ENCODE assay signal across 11 mouse cellular contexts in genomic region chr9:43107555-43107954, GRCm38 (mm10). TPM values are rescaled to one million over a fixed set of nuclear protein-coding genes. Genes with fewer than 3 reads are reported as not detected.
DNase-seq lines count a peak whose midpoint lies in the region; ATAC-seq and TF ChIP-seq lines count a peak whose summit lies in the region.
"Had no signal": no experiment of that assay in that cellular context is flagged by ENCODE, and none has a peak within 500 bp of the region (broad histone marks: within the 10 kb centered on the region; RNA-seq: fewer than 3 reads in every experiment).

No protein-coding gene starts in this region.

- TF ChIP-seq EP300 in ES-Bruce4 (IDR thresholded peaks at IDR 0.05; ENCODE audit: insufficient read depth, low read depth, low read length): no peak
- no peak for TF ChIP-seq EP300 in heart, postnatal 0 days (IDR thresholded peaks at IDR 0.05; ENCODE audit: low read depth)

- H3K36me3 ChIP-seq in heart, embryonic 10.5 days: peaks cover 17% of the 10 kb centered on the region
- H3K36me3 ChIP-seq in ES-Bruce4 (ENCODE audit: control insufficient read depth, insufficient read depth, low read length, poor library complexity, severe bottlenecking): no peaks in the 10 kb centered on the region; the same call in 1 of the 2 replicates
- H3K36me3 ChIP-seq in heart, postnatal 0 days (replicated peaks; ENCODE audit: control insufficient read depth, insufficient read depth, low read length): peaks cover 9% of the 10 kb centered on the region
- peaks cover 20% of the 10 kb centered on the region for H3K36me3 ChIP-seq in midbrain, embryonic 13.5 days

- no peak for TF ChIP-seq POLR2A in ES-Bruce4 (IDR thresholded peaks at IDR 0.05; ENCODE audit: insufficient read depth, low read length)

- H3K27me3 ChIP-seq in heart, embryonic 10.5 days (ENCODE audit: insufficient read depth, poor library complexity, severe bottlenecking): no peaks in the 10 kb centered on the region
- H3K27me3 ChIP-seq in ES-Bruce4 (ENCODE audit: control insufficient read depth, insufficient read depth, low read length, poor library complexity, severe bottlenecking): no peaks in the 10 kb centered on the region
- H3K27me3 ChIP-seq in heart, postnatal 0 days (ENCODE audit: control insufficient read depth, insufficient read depth, low read length): no peaks in the 10 kb centered on the region
- no peaks in the 10 kb centered on the region for H3K27me3 ChIP-seq in midbrain, embryonic 13.5 days
- H3K27me3 ChIP-seq: forebrain, embryonic 15.5 days had no signal

- no peak for TF ChIP-seq CTCF in layer of hippocampus, adult 2 months (conservative IDR thresholded peaks at IDR 0.05)
- TF ChIP-seq CTCF in ES-Bruce4 (IDR thresholded peaks at IDR 0.05; ENCODE audit: low read depth, low read length): no peak
- TF ChIP-seq CTCF in heart, postnatal 0 days (IDR thresholded peaks at IDR 0.05; ENCODE audit: low read depth): no peak

- peak overlapping the region; percentile 89; the same call in 1 of the 2 replicates for H3K4me3 ChIP-seq in heart, embryonic 10.5 days
- peak overlapping the region; percentile 96; the same call in 1 of the 2 replicates for H3K4me3 ChIP-seq in layer of hippocampus, adult 2 months
- no peak overlapping the region for H3K4me3 ChIP-seq in ES-Bruce4 (ENCODE audit: low read depth, low read length)
- 0 out of 2 replicates have a peak overlapping the region, but pooled peaks have one; percentile 92 for H3K4me3 ChIP-seq in heart, postnatal 0 days (ENCODE audit: low read depth, low read length)
- H3K4me3 ChIP-seq in midbrain, embryonic 13.5 days (replicated peaks): no peak overlapping the region

- intact Hi-C loops in heart, postnatal 25 days (cut with DNase I): loop anchor here (1.0 kb wide), 1 partner anchor 107 kb away; no protein-coding TSS in a partner anchor

- peaks cover 23% of the 10 kb centered on the region for H3K4me1 ChIP-seq in heart, embryonic 10.5 days
- no peaks in the 10 kb centered on the region for H3K4me1 ChIP-seq in ES-Bruce4 (ENCODE audit: control insufficient read depth, insufficient read depth, low read length)
- H3K4me1 ChIP-seq in heart, postnatal 0 days (ENCODE audit: control insufficient read depth, insufficient read depth): peaks cover 15% of the 10 kb centered on the region
- peaks cover 36% of the 10 kb centered on the region for H3K4me1 ChIP-seq in midbrain, embryonic 13.5 days (replicated peaks)

- DNase-seq in heart, embryonic 10.5 days (ENCODE audit: low spot score): no peak
- DNase-seq in heart, postnatal 25 days (ENCODE audit: low spot score): no peak
- peak in 1 of 2 experiments; percentile 38 for DNase-seq in layer of hippocampus, adult 2 months (ENCODE audit: low spot score in 2 of 2)
- DNase-seq in layer of hippocampus, adult 18-20 months (ENCODE audit: low spot score in 2 of 2): no peak
- DNase-seq in heart, postnatal 0 days (ENCODE audit: low spot score): no peak
- no peak for DNase-seq in right cerebral cortex, postnatal 25 days

- WGBS in heart, embryonic 10.5 days: 59% methylated on average over 5 of the region's 5 CpGs
- WGBS in heart, postnatal 0 days: 32% methylated on average over 5 of the region's 5 CpGs
- WGBS in midbrain, embryonic 13.5 days: 64% methylated on average over 5 of the region's 5 CpGs

- H3K27ac ChIP-seq in heart, embryonic 10.5 days: no peak overlapping the region; the same call in 1 of the 2 replicates
- H3K27ac ChIP-seq in layer of hippocampus, adult 2 months: peak overlapping the region; percentile 98
- H3K27ac ChIP-seq in ES-Bruce4 (ENCODE audit: insufficient read depth, low read length): peak overlapping the region; percentile 58; the same call in 1 of the 2 replicates
- peak overlapping the region; percentile 97 for H3K27ac ChIP-seq in heart, postnatal 0 days (ENCODE audit: low read depth)
- H3K27ac ChIP-seq in midbrain, embryonic 13.5 days: no peak overlapping the region

- no peak overlapping the region for H3K9ac ChIP-seq in ES-Bruce4 (ENCODE audit: low read depth, poor library complexity, severe bottlenecking)
- H3K9ac ChIP-seq in heart, postnatal 0 days (replicated peaks; ENCODE audit: low read depth, low read length): peak overlapping the region; percentile 9; the same call in 1 of the 2 replicates
- no peak overlapping the region for H3K9ac ChIP-seq in midbrain, embryonic 13.5 days (replicated peaks)
- H3K9ac ChIP-seq: forebrain, embryonic 15.5 days had no signal

- no peaks in the 10 kb centered on the region for H3K9me3 ChIP-seq in heart, embryonic 10.5 days
- no peaks in the 10 kb centered on the region for H3K9me3 ChIP-seq in ES-Bruce4 (replicated peaks; ENCODE audit: control insufficient read depth, insufficient read depth, low read length, poor library complexity, severe bottlenecking)
- no peaks in the 10 kb centered on the region for H3K9me3 ChIP-seq in heart, postnatal 0 days (replicated peaks; ENCODE audit: control insufficient read depth, low read length)
- H3K9me3 ChIP-seq in midbrain, embryonic 13.5 days: no peaks in the 10 kb centered on the region
- H3K9me3 ChIP-seq: forebrain, embryonic 15.5 days had no signal

- H3K4me2 ChIP-seq in heart, postnatal 0 days (ENCODE audit: low read depth, low read length): peak overlapping the region; percentile 82
- no peak overlapping the region for H3K4me2 ChIP-seq in midbrain, embryonic 13.5 days (replicated peaks)

- ATAC-seq in heart, postnatal 0 days (ENCODE audit: insufficient read depth, low read depth): no peak
- ATAC-seq in midbrain, embryonic 13.5 days: no peak
- ATAC-seq: forebrain, embryonic 15.5 days; midbrain, embryonic 16.5 days had no signal

RNA-seq across cellular contexts. Expression of gene Arhgef12, which starts 0.5 kb away (rescaled TPM):
- polyA plus RNA-seq in heart, embryonic 10.5 days (2016; fragmentation: Nextera tagmentation; extraction: Ambion mirVana): 10.2 and 11.3 TPM in 2 replicates
- 100 to 1,000 TPM; 140 to 166 TPM for total RNA-seq in heart, postnatal 25 days (2021)
- 100 to 1,000 TPM; 146 to 162 TPM for total RNA-seq in layer of hippocampus, adult 2 months (2021)
- total RNA-seq in layer of hippocampus, adult 18-20 months (2021): 100 to 1,000 TPM; 149 to 151 TPM
- polyA plus RNA-seq in ES-Bruce4 (2011; ENCODE audit: insufficient read depth, insufficient read length, low read depth, missing spikeins): 42.6 and 45.6 TPM in 2 replicates
- 57.3 and 63.5 TPM in 2 replicates for total RNA-seq in heart, postnatal 0 days (2014; rRNA removed; ENCODE audit: low replicate concordance)
- polyA plus RNA-seq in heart, postnatal 0 days (2015; fragmentation: Nextera tagmentation; extraction: Ambion mirVana): 9.3 and 10.3 TPM in 2 replicates
- polyA plus RNA-seq in midbrain, embryonic 13.5 days (2015; fragmentation: Nextera tagmentation; extraction: Ambion mirVana): 20.9 and 21.2 TPM in 2 replicates

RNA-seq across cellular contexts. Expression of gene Tmem136, which starts 8.8 kb away (rescaled TPM):
- 11.2 and 15.7 TPM in 2 replicates for polyA plus RNA-seq in heart, embryonic 10.5 days (2016; fragmentation: Nextera tagmentation; extraction: Ambion mirVana)
- 1 to 10 TPM; 6.1 to 6.7 TPM for total RNA-seq in heart, postnatal 25 days (2021)
- total RNA-seq in layer of hippocampus, adult 2 months (2021): 10 to 100 TPM; 23.5 to 25.5 TPM
- total RNA-seq in layer of hippocampus, adult 18-20 months (2021): 10 to 100 TPM; 18.0 to 19.2 TPM
- polyA plus RNA-seq in ES-Bruce4 (2011; ENCODE audit: insufficient read depth, insufficient read length, low read depth, missing spikeins): 10.0 and 10.5 TPM in 2 replicates
- 5.5 and 7.5 TPM in 2 replicates for total RNA-seq in heart, postnatal 0 days (2014; rRNA removed; ENCODE audit: low replicate concordance)
- polyA plus RNA-seq in heart, postnatal 0 days (2015; fragmentation: Nextera tagmentation; extraction: Ambion mirVana): 8.0 and 8.1 TPM in 2 replicates
- polyA plus RNA-seq in midbrain, embryonic 13.5 days (2015; fragmentation: Nextera tagmentation; extraction: Ambion mirVana): 10.5 and 11.1 TPM in 2 replicates
- total RNA-seq: granulocyte monocyte progenitor cell, adult 5-6 weeks had no signal

Comparison
In these comparisons a context has a peak if more than half of its experiments do, and no peak if none do; other contexts are left out.
1. H3K27ac ChIP-seq: peak in layer of hippocampus, adult 2 months (single experiment), ES-Bruce4 (single experiment) and heart, postnatal 0 days (single experiment); none in heart, embryonic 10.5 days (single experiment) and midbrain, embryonic 13.5 days (single experiment).
2. H3K4me3 ChIP-seq: peak in heart, embryonic 10.5 days (single experiment), layer of hippocampus, adult 2 months (single experiment) and heart, postnatal 0 days (single experiment); none in ES-Bruce4 (single experiment) and midbrain, embryonic 13.5 days (single experiment).